Mouse (Mus musculus): ENCODE data around the gene Robo2.

DNA sequence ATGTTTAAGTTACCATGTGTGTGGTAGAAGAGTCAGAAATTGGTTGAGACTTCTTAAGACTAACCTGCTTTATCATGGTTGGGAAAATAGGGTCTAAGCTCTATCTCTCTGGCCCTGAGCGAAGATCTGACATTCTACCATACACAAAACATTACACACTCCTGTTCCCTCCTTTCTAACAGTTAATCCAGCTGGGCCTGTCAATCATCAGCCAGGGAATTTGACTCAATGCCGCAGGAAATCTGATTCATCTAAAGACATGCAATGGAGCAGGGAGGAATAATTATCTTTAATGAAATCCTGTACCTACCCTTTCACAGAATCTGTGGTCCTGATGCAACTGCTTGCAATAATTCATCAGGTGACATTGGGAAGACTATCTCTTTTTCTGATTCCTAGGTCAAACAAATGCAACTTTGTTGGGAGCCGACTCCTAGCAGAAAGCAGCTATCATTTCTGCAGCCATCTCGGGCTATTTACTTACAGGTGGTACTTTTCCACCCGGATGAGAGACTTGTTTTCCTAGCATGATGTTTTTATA is 283.1 kb downstream of the Robo2 start:
- no peak for TF ChIP-seq CTCF (IDR thresholded peaks at IDR 0.05; ENCODE audit: borderline replicate concordance, extremely low read depth, insufficient read depth, insufficient read length)
- no peak for TF ChIP-seq POLR2A (IDR thresholded peaks at IDR 0.05; ENCODE audit: borderline replicate concordance, extremely low read depth, insufficient read depth, insufficient read length, poor library complexity, severe bottlenecking)

All from brain, embryonic 14.5 days (tissue).